Mouse (Mus musculus): Measurements from ENCODE around the gene Gse1.

The Gse1 gene

GRCm38 (mm10) chr8:120421638-120422037, 193.4 kb downstream of the Gse1 start:
- no peak for DNase-seq (ENCODE audit: low read depth, low spot score)

- no peak for DNase-seq (ENCODE audit: low read depth, low spot score)
Observed at GRCm38 (mm10) chr8:120422236-120422635, 194.0 kb downstream of the Gse1 start.

- no peak for DNase-seq (ENCODE audit: low read depth, low spot score)
Observed at GRCm38 (mm10) chr8:120423576-120423975, 195.3 kb downstream of the Gse1 start.

GRCm38 (mm10) chr8:120424829-120425198, 196.6 kb downstream of the Gse1 start:
- no peak for DNase-seq (ENCODE audit: low read depth, low spot score)

GRCm38 (mm10) chr8:120425199-120425941, 197.1 kb downstream of the Gse1 start:
- peak; percentile 46 for DNase-seq (ENCODE audit: low read depth, low spot score)

GRCm38 (mm10) chr8:120426105-120426504, 197.8 kb downstream of the Gse1 start:
- DNase-seq (ENCODE audit: low read depth, low spot score), result no peak

- DNase-seq (ENCODE audit: low read depth, low spot score), result peak; percentile 86
Observed at GRCm38 (mm10) chr8:120426622-120427385, 198.5 kb downstream of the Gse1 start.

GRCm38 (mm10) chr8:120428492-120428891, 200.2 kb downstream of the Gse1 start:
- DNase-seq (ENCODE audit: low read depth, low spot score), result no peak

- no peak for DNase-seq (ENCODE audit: low read depth, low spot score)
Observed at GRCm38 (mm10) chr8:120429116-120429515, 200.9 kb downstream of the Gse1 start.

GRCm38 (mm10) chr8:120431042-120431441, 202.8 kb downstream of the Gse1 start:
- DNase-seq (ENCODE audit: low read depth, low spot score), result no peak

- DNase-seq (ENCODE audit: low read depth, low spot score), result no peak
Observed at GRCm38 (mm10) chr8:120432438-120432837, 204.2 kb downstream of the Gse1 start.

- DNase-seq (ENCODE audit: low read depth, low spot score), result no peak
Observed at GRCm38 (mm10) chr8:120433143-120433542, 204.9 kb downstream of the Gse1 start.

GRCm38 (mm10) chr8:120433734-120434133, 205.5 kb downstream of the Gse1 start:
- no peak for DNase-seq (ENCODE audit: low read depth, low spot score)

- no peak for DNase-seq (ENCODE audit: low read depth, low spot score)
Observed at GRCm38 (mm10) chr8:120435781-120436180, 207.5 kb downstream of the Gse1 start.

GRCm38 (mm10) chr8:120436491-120437030, 208.3 kb downstream of the Gse1 start:
- no peak for DNase-seq (ENCODE audit: low read depth, low spot score)

GRCm38 (mm10) chr8:120437207-120437606, 209.0 kb downstream of the Gse1 start:
- DNase-seq (ENCODE audit: low read depth, low spot score), result peak; percentile 83

GRCm38 (mm10) chr8:120437666-120438395, 209.6 kb downstream of the Gse1 start:
- peak; percentile 67 for DNase-seq (ENCODE audit: low read depth, low spot score)

GRCm38 (mm10) chr8:120439309-120439708, 211.1 kb downstream of the Gse1 start:
- no peak for DNase-seq (ENCODE audit: low read depth, low spot score)

- no peak for DNase-seq (ENCODE audit: low read depth, low spot score)
Observed at GRCm38 (mm10) chr8:120440739-120441138, 212.5 kb downstream of the Gse1 start.

GRCm38 (mm10) chr8:120441637-120442036, 213.4 kb downstream of the Gse1 start:
- DNase-seq (ENCODE audit: low read depth, low spot score), result no peak

- no peak for DNase-seq (ENCODE audit: low read depth, low spot score)
Observed at GRCm38 (mm10) chr8:120442306-120443003, 214.2 kb downstream of the Gse1 start.

All from telencephalon, adult 2 months (tissue).